Mouse (Mus musculus) forebrain, embryonic 13.5 days (tissue): ENCODE data around the gene Lenep. TPM values are rescaled to one million over a fixed set of nuclear protein-coding genes. Genes with fewer than 3 reads are reported as not detected.
"Not testable (repeated sequence)": the region's sequence is repeated elsewhere in the genome, so short reads cannot be mapped to it uniquely, and the experiment has no call there.

ENCODE experiments used
- ATAC-seq: fragments of 200-750 bp; cut with Nextera tagmentation; 2 replicates; pipeline ENCODE4 v1.8.0; 2017
- H3K27ac ChIP-seq: fragments of 300-500 bp; sonication (generic); 2 replicates; pipeline ENCODE4 v1.5.1; 2015; ENCODE audit warnings: inconsistent platforms, mild to moderate bottlenecking, moderate library complexity
- H3K27me3 ChIP-seq: fragments of 300-500 bp; sonication (generic); 2 replicates; pipeline ENCODE4 v1.6.1; 2015; ENCODE audit warnings: mild to moderate bottlenecking, inconsistent platforms
- H3K36me3 ChIP-seq: fragments of 300-500 bp; sonication (generic); 2 replicates; pipeline ENCODE4 v1.6.1; 2015; ENCODE audit warnings: mild to moderate bottlenecking, inconsistent platforms; ENCODE audit not compliant: poor library complexity, severe bottlenecking
- H3K4me1 ChIP-seq: fragments of 300-500 bp; sonication (generic); 2 replicates; pipeline ENCODE4 v1.6.1; 2015; ENCODE audit warnings: inconsistent platforms
- H3K4me2 ChIP-seq: fragments of 300-500 bp; sonication (generic); 2 replicates; pipeline ENCODE4 v1.6.1; 2015; ENCODE audit warnings: inconsistent platforms, mild to moderate bottlenecking, moderate library complexity
- H3K4me3 ChIP-seq: fragments of 300-500 bp; sonication (generic); 2 replicates; pipeline ENCODE4 v1.5.1; 2015; ENCODE audit warnings: mild to moderate bottlenecking, inconsistent platforms
- H3K9ac ChIP-seq: fragments of 300-500 bp; sonication (generic); 2 replicates; pipeline ENCODE4 v1.6.1; 2015; ENCODE audit warnings: mild to moderate bottlenecking, inconsistent platforms
- H3K9me3 ChIP-seq: fragments of 300-500 bp; sonication (generic); replicated peaks from 2 replicates; pipeline ENCODE4 v1.6.1; 2016; ENCODE audit warnings: inconsistent platforms
- WGBS: fragments of 180-500 bp; shearing (Covaris S2); methylation state at CpG from one replicate; pipeline ENCODE4 v1.1.7; 2015; 5-methylcytosine and 5-hydroxymethylcytosine counted together
- polyA plus RNA-seq: library from polyadenylated mRNA; unstranded; fragments of >200 nt; fragmentation: Nextera tagmentation; extraction: Ambion mirVana; gene quantifications from 2 replicates; pipeline ENCODE4 v1.2.1, GENCODE M21; 2015

Lenep gene
- polyA plus RNA-seq, 1 experiment from 2014 or later = 0.52 TPM

GRCm38 (mm10) chr3:89429021-89429420 is 26.4 kb upstream of the Lenep start:
- 90% methylated on average over 7 of the region's 7 CpGs for WGBS
- not testable (repeated sequence) for H3K4me2 ChIP-seq, H3K27ac ChIP-seq, H3K9me3 ChIP-seq, H3K27me3 ChIP-seq, ATAC-seq, H3K9ac ChIP-seq, H3K4me3 ChIP-seq
- Histone ChIP-seq H3K4me1 (peaks cover 18% of the 10 kb centered on the region), H3K36me3 (peaks cover 38% of the 10 kb centered on the region)

GRCm38 (mm10) chr3:89425876-89426275 is 23.3 kb upstream of the Lenep start:
- no peak overlapping the region for H3K27ac ChIP-seq
- H3K9ac ChIP-seq = no peak overlapping the region
- ATAC-seq = no peak
- H3K4me3 ChIP-seq = no peak overlapping the region
- no peaks in the 10 kb centered on the region for H3K9me3 ChIP-seq
- no peaks in the 10 kb centered on the region for H3K27me3 ChIP-seq
- H3K4me1 ChIP-seq = peaks cover 18% of the 10 kb centered on the region
- H3K36me3 ChIP-seq = peaks cover 19% of the 10 kb centered on the region
- 93% methylated on average over 4 of the region's 4 CpGs for WGBS
- no peak overlapping the region for H3K4me2 ChIP-seq

- no peak for ATAC-seq
- Histone ChIP-seq H3K4me2 (no peak overlapping the region), H3K27me3 (no peaks in the 10 kb centered on the region), H3K4me3 (no peak overlapping the region), H3K4me1 (peaks cover 20% of the 10 kb centered on the region), H3K36me3 (peaks cover 19% of the 10 kb centered on the region), H3K9ac (no peak overlapping the region), H3K9me3 (no peaks in the 10 kb centered on the region), H3K27ac (no peak overlapping the region)
- 90% methylated on average over 5 of the region's 5 CpGs for WGBS
These were observed 22.5 kb upstream of the Lenep start for GRCm38 (mm10) chr3:89425141-89425525.

GRCm38 (mm10) chr3:89424416-89425140 is 22.0 kb upstream of the Lenep start:
- H3K27me3 ChIP-seq = no peaks in the 10 kb centered on the region
- H3K9ac ChIP-seq = no peak overlapping the region
- 87% methylated on average over 5 of the region's 5 CpGs for WGBS
- peaks cover 19% of the 10 kb centered on the region for H3K36me3 ChIP-seq
- H3K9me3 ChIP-seq = no peaks in the 10 kb centered on the region
- H3K27ac ChIP-seq = no peak overlapping the region
- peaks cover 25% of the 10 kb centered on the region for H3K4me1 ChIP-seq
- no peak for ATAC-seq
- H3K4me2 ChIP-seq = no peak overlapping the region
- no peak overlapping the region for H3K4me3 ChIP-seq

- WGBS = 74% methylated on average over 6 of the region's 6 CpGs
These were observed 20.1 kb upstream of the Lenep start for GRCm38 (mm10) chr3:89422556-89423205.

GRCm38 (mm10) chr3:89421810-89422473 is 19.3 kb upstream of the Lenep start:
- ATAC-seq = no peak
- Histone ChIP-seq H3K27me3 (no peaks in the 10 kb centered on the region), H3K9ac (peak overlapping the region; percentile 68), H3K4me1 (peaks cover 38% of the 10 kb centered on the region), H3K4me3 (peak overlapping the region; percentile 34), H3K4me2 (peak overlapping the region; percentile 91), H3K36me3 (peaks cover 5% of the 10 kb centered on the region; the same call in 1 of the 2 replicates), H3K9me3 (no peaks in the 10 kb centered on the region), H3K27ac (no peak overlapping the region)
- 8% methylated on average over 20 of the region's 22 CpGs for WGBS

More at GRCm38 (mm10) chr3:89422556-89423205, 20.1 kb upstream of the Lenep start:
- Histone ChIP-seq H3K4me3 (no peak overlapping the region), H3K4me2 (peak overlapping the region; percentile 91), H3K4me1 (peaks cover 32% of the 10 kb centered on the region), H3K27me3 (no peaks in the 10 kb centered on the region), H3K36me3 (peaks cover 13% of the 10 kb centered on the region), H3K9me3 (no peaks in the 10 kb centered on the region), H3K9ac (no peak overlapping the region), H3K27ac (no peak overlapping the region)
- ATAC-seq = no peak

- Histone ChIP-seq H3K9ac (peak overlapping the region; percentile 68), H3K36me3 (peaks cover 2% of the 10 kb centered on the region), H3K4me1 (peaks cover 46% of the 10 kb centered on the region), H3K27me3 (no peaks in the 10 kb centered on the region), H3K4me2 (peak overlapping the region; percentile 91), H3K4me3 (peak overlapping the region; percentile 34), H3K27ac (no peak overlapping the region), H3K9me3 (no peaks in the 10 kb centered on the region)
- ATAC-seq = peak; percentile 36; the same call in 1 of the 2 replicates
- 5% methylated on average over 11 of the region's 11 CpGs for WGBS
These were observed 18.6 kb upstream of the Lenep start for GRCm38 (mm10) chr3:89421002-89421774.

- peaks cover 9% of the 10 kb centered on the region for H3K36me3 ChIP-seq
- H3K9me3 ChIP-seq = no peaks in the 10 kb centered on the region
- H3K27me3 ChIP-seq = no peaks in the 10 kb centered on the region
- WGBS = 65% methylated on average over 2 of the region's 2 CpGs
- no peak for ATAC-seq
- H3K4me2 ChIP-seq = 0 out of 2 replicates have a peak overlapping the region, but pooled peaks have one; percentile 91
- H3K4me3 ChIP-seq = no peak overlapping the region
- H3K4me1 ChIP-seq = peaks cover 49% of the 10 kb centered on the region
- no peak overlapping the region for H3K9ac ChIP-seq
- H3K27ac ChIP-seq = no peak overlapping the region
These were observed 17.8 kb upstream of the Lenep start for GRCm38 (mm10) chr3:89420421-89420820.

- no peaks in the 10 kb centered on the region for H3K27me3 ChIP-seq
- WGBS = 27% methylated on average over 3 of the region's 3 CpGs
- H3K27ac ChIP-seq = peak overlapping the region; percentile 88; the same call in 1 of the 2 replicates
- H3K9ac ChIP-seq = peak overlapping the region; percentile 73
- peaks cover 14% of the 10 kb centered on the region for H3K36me3 ChIP-seq
- no peak for ATAC-seq
- no peaks in the 10 kb centered on the region for H3K9me3 ChIP-seq
- H3K4me3 ChIP-seq = peak overlapping the region; percentile 62
- peak overlapping the region; percentile 91 for H3K4me2 ChIP-seq
- H3K4me1 ChIP-seq = peaks cover 49% of the 10 kb centered on the region
These were observed 17.4 kb upstream of the Lenep start for GRCm38 (mm10) chr3:89419981-89420380.

- Histone ChIP-seq H3K27me3 (no peaks in the 10 kb centered on the region), H3K4me1 (peaks cover 49% of the 10 kb centered on the region), H3K9ac (peak overlapping the region; percentile 73), H3K4me3 (peak overlapping the region; percentile 62), H3K27ac (peak overlapping the region; percentile 88), H3K36me3 (peaks cover 18% of the 10 kb centered on the region), H3K4me2 (peak overlapping the region; percentile 91), H3K9me3 (no peaks in the 10 kb centered on the region)
- ATAC-seq = no peak
- WGBS = 8% methylated on average over 9 of the region's 9 CpGs
These were observed 17.0 kb upstream of the Lenep start for GRCm38 (mm10) chr3:89419571-89419970.

- ATAC-seq = peak; percentile 9
- Histone ChIP-seq H3K27me3 (no peaks in the 10 kb centered on the region), H3K9me3 (no peaks in the 10 kb centered on the region), H3K4me2 (peak overlapping the region; percentile 91), H3K36me3 (peaks cover 25% of the 10 kb centered on the region), H3K27ac (peak overlapping the region; percentile 88), H3K4me3 (peak overlapping the region; percentile 62), H3K9ac (peak overlapping the region; percentile 73), H3K4me1 (peaks cover 49% of the 10 kb centered on the region)
- WGBS = under 1% methylated on average over 16 of the region's 16 CpGs
These were observed 16.3 kb upstream of the Lenep start for GRCm38 (mm10) chr3:89418861-89419250.
